Mouse (Mus musculus) urinary bladder, postnatal 4 days (tissue): ENCODE measurements around the gene Nnmt.

ENCODE experiments used
- DNase-seq, 2 experiments: peaks; one replicate each; pipeline ENCODE4 v3.0.0; 2021 to 2022; ENCODE audit warnings: low spot score in 2 of 2

Nnmt gene

GRCm38 (mm10) chr9:48604939-48605598 lies at the start of gene Nnmt:
Gene Nnmt, minus strand, starts transcription at chr9:48605153.
- no peak for DNase-seq

- DNase-seq = no peak
These were observed 49.8 kb upstream of the Nnmt start for GRCm38 (mm10) chr9:48654730-48655129.

- no peak for DNase-seq
These were observed 48.6 kb upstream of the Nnmt start for GRCm38 (mm10) chr9:48653399-48654070.

GRCm38 (mm10) chr9:48652026-48652425 lies 47.1 kb upstream of the Nnmt start:
- no peak for DNase-seq

- DNase-seq = peak in 1 of 2 experiments; percentile 30
These were observed 45.9 kb upstream of the Nnmt start for GRCm38 (mm10) chr9:48650846-48651245.

GRCm38 (mm10) chr9:48649851-48650685 lies 45.1 kb upstream of the Nnmt start:
- peak in 1 of 2 experiments; percentile 54 for DNase-seq

- peak in 1 of 2 experiments; percentile 58 for DNase-seq
These were observed 44.3 kb upstream of the Nnmt start for GRCm38 (mm10) chr9:48649098-48649766.

- peak in 1 of 2 experiments; percentile 51 for DNase-seq
These were observed 43.5 kb upstream of the Nnmt start for GRCm38 (mm10) chr9:48648285-48649097.

- peak in 1 of 2 experiments; percentile 55 for DNase-seq
These were observed 42.8 kb upstream of the Nnmt start for GRCm38 (mm10) chr9:48647648-48648284.

- peak in 1 of 2 experiments; percentile 52 for DNase-seq
These were observed 42.1 kb upstream of the Nnmt start for GRCm38 (mm10) chr9:48646781-48647647.

- DNase-seq = peak; percentile 41 to 64
These were observed 41.3 kb upstream of the Nnmt start for GRCm38 (mm10) chr9:48646251-48646650.

GRCm38 (mm10) chr9:48645648-48646126 lies 40.7 kb upstream of the Nnmt start:
- DNase-seq = peak in 1 of 2 experiments; percentile 38

- DNase-seq = peak in 1 of 2 experiments; percentile 57
These were observed 40.1 kb upstream of the Nnmt start for GRCm38 (mm10) chr9:48644926-48645647.

GRCm38 (mm10) chr9:48644376-48644775 lies 39.4 kb upstream of the Nnmt start:
- DNase-seq = peak in 1 of 2 experiments; percentile 53

- DNase-seq = peak in 1 of 2 experiments; percentile 52
These were observed 36.7 kb upstream of the Nnmt start for GRCm38 (mm10) chr9:48641636-48642035.

GRCm38 (mm10) chr9:48640881-48641280 lies 35.9 kb upstream of the Nnmt start:
- DNase-seq = peak in 1 of 2 experiments; percentile 50

- DNase-seq = peak; percentile 5 to 39
These were observed 33.3 kb upstream of the Nnmt start for GRCm38 (mm10) chr9:48638176-48638803.

GRCm38 (mm10) chr9:48637161-48637560 lies 32.2 kb upstream of the Nnmt start:
- DNase-seq = peak; percentile 11 to 48
